Mouse (Mus musculus): ENCODE data around the gene Scaf1. TPM values are rescaled to one million over a fixed set of nuclear protein-coding genes. Genes with fewer than 3 reads are reported as not detected.

Scaf1 gene
- polyA plus RNA-seq, 1 experiment from 2014 or later: 40.0 TPM

DNA sequence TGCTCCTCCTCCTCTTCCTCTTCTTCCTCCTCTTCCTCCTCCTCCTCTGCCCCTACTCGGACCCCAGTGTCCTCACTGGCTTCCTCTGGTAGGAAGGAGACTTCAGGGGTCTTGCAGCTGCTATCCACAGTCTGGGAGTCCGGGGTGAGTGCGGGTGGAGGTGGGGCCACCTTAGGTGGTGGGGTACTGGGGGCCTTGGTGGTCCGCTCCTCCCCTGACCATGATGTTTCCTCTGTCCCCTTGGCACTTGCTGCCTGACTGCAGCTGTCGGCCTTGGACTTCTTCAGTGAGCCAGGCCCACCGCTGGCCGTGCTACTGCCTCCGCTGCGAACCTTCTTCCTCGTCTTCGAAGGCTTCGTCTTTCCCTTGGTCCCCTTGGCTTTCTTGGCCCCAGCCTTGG lies 9.7 kb downstream of the Scaf1 start:
- no peak overlapping the region for H3K4me2 ChIP-seq (ENCODE audit: low read depth, low read length)

GRCm38 (mm10) chr7:45005321-45005992 lies 10.7 kb downstream of the Scaf1 start:
- DNase-seq (ENCODE audit: low spot score) (no peak), ATAC-seq (replicated peaks; ENCODE audit: insufficient number of reproducible peaks, low FRiP score, low TSS enrichment, low read depth) (no peak)
- Histone ChIP-seq H3K9me3 (replicated peaks; ENCODE audit: control insufficient read depth, low read length) (no peaks in the 10 kb centered on the region), H3K4me1 (ENCODE audit: control insufficient read depth, insufficient read depth, low read length) (no peaks in the 10 kb centered on the region), H3K27me3 (ENCODE audit: control insufficient read depth, insufficient read depth, low read length) (no peaks in the 10 kb centered on the region), H3K4me2 (ENCODE audit: low read depth, low read length) (no peak overlapping the region), H3K27ac (replicated peaks; ENCODE audit: low read depth, low read length) (no peak overlapping the region), H3K36me3 (replicated peaks; ENCODE audit: control insufficient read depth, insufficient read depth, low read depth, low read length) (peaks cover 51% of the 10 kb centered on the region), H3K9ac (replicated peaks; ENCODE audit: low read length) (no peak overlapping the region), H3K4me3 (ENCODE audit: low read depth, low read length) (no peak overlapping the region)
- 88% methylated on average over 6 of the region's 6 CpGs for WGBS

More for the DNA sequence above, 9.7 kb downstream of the Scaf1 start:
- Histone ChIP-seq H3K36me3 (replicated peaks; ENCODE audit: control insufficient read depth, insufficient read depth, low read depth, low read length) (peaks cover 46% of the 10 kb centered on the region), H3K4me1 (ENCODE audit: control insufficient read depth, insufficient read depth, low read length) (no peaks in the 10 kb centered on the region), H3K27ac (replicated peaks; ENCODE audit: low read depth, low read length) (no peak overlapping the region), H3K9ac (replicated peaks; ENCODE audit: low read length) (no peak overlapping the region), H3K9me3 (replicated peaks; ENCODE audit: control insufficient read depth, low read length) (no peaks in the 10 kb centered on the region), H3K27me3 (ENCODE audit: control insufficient read depth, insufficient read depth, low read length) (no peaks in the 10 kb centered on the region), H3K4me3 (ENCODE audit: low read depth, low read length) (no peak overlapping the region)
- DNase-seq (ENCODE audit: low spot score) (no peak), ATAC-seq (replicated peaks; ENCODE audit: insufficient number of reproducible peaks, low FRiP score, low TSS enrichment, low read depth) (no peak)
- WGBS: 96% methylated on average over 12 of the region's 12 CpGs

GRCm38 (mm10) chr7:45004546-45004945 lies 11.6 kb downstream of the Scaf1 start:
- Histone ChIP-seq H3K4me2 (ENCODE audit: low read depth, low read length) (no peak overlapping the region), H3K36me3 (replicated peaks; ENCODE audit: control insufficient read depth, insufficient read depth, low read depth, low read length) (peaks cover 51% of the 10 kb centered on the region), H3K9ac (replicated peaks; ENCODE audit: low read length) (no peak overlapping the region), H3K4me1 (ENCODE audit: control insufficient read depth, insufficient read depth, low read length) (no peaks in the 10 kb centered on the region), H3K27ac (replicated peaks; ENCODE audit: low read depth, low read length) (no peak overlapping the region), H3K9me3 (replicated peaks; ENCODE audit: control insufficient read depth, low read length) (no peaks in the 10 kb centered on the region), H3K4me3 (ENCODE audit: low read depth, low read length) (no peak overlapping the region), H3K27me3 (ENCODE audit: control insufficient read depth, insufficient read depth, low read length) (no peaks in the 10 kb centered on the region)
- DNase-seq (ENCODE audit: low spot score): no peak
- 78% methylated on average over 3 of the region's 3 CpGs for WGBS
- no peak for ATAC-seq (replicated peaks; ENCODE audit: insufficient number of reproducible peaks, low FRiP score, low TSS enrichment, low read depth)

DNA sequence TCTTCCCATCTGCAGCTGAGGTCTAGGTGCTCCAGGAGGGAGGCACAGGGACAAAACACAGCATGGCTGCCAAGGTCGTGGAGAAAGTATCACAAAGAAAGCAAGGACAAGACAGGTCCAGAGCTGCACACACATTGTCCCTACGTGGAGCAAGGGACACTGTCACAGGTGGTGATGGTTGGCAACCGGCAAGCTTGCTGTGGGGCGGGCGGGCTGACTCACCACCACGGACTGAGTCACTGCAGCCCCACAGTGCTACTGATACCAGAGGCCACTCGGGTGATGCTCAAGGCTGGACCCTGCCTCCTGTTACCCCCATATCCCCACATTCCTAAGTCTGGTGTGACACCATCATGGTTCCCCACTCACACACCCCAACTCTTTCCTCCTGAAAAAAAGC lies 13.7 kb downstream of the Scaf1 start:
- no peak for DNase-seq (ENCODE audit: low spot score)
- 92% methylated on average over 7 of the region's 7 CpGs for WGBS
- no peak overlapping the region for H3K4me2 ChIP-seq (ENCODE audit: low read depth, low read length)
- H3K36me3 ChIP-seq (replicated peaks; ENCODE audit: control insufficient read depth, insufficient read depth, low read depth, low read length): peaks cover 40% of the 10 kb centered on the region
- H3K27ac ChIP-seq (replicated peaks; ENCODE audit: low read depth, low read length): no peak overlapping the region
- no peaks in the 10 kb centered on the region for H3K9me3 ChIP-seq (replicated peaks; ENCODE audit: control insufficient read depth, low read length)
- no peaks in the 10 kb centered on the region for H3K27me3 ChIP-seq (ENCODE audit: control insufficient read depth, insufficient read depth, low read length)
- H3K9ac ChIP-seq (replicated peaks; ENCODE audit: low read length): no peak overlapping the region
- H3K4me3 ChIP-seq (ENCODE audit: low read depth, low read length): no peak overlapping the region
- no peak for ATAC-seq (replicated peaks; ENCODE audit: insufficient number of reproducible peaks, low FRiP score, low TSS enrichment, low read depth)
- no peaks in the 10 kb centered on the region for H3K4me1 ChIP-seq (ENCODE audit: control insufficient read depth, insufficient read depth, low read length)

- 88% methylated on average over 21 of the region's 21 CpGs for WGBS
- H3K4me3 ChIP-seq (ENCODE audit: low read depth, low read length): no peak overlapping the region
- H3K9ac ChIP-seq (replicated peaks; ENCODE audit: low read length): no peak overlapping the region
Measured at GRCm38 (mm10) chr7:45000539-45001114, 15.5 kb downstream of the Scaf1 start.

GRCm38 (mm10) chr7:44999753-45000152 lies 16.4 kb downstream of the Scaf1 start:
- no peak for DNase-seq (ENCODE audit: low spot score)
- no peak overlapping the region for H3K27ac ChIP-seq (replicated peaks; ENCODE audit: low read depth, low read length)
- no peaks in the 10 kb centered on the region for H3K9me3 ChIP-seq (replicated peaks; ENCODE audit: control insufficient read depth, low read length)
- WGBS: 85% methylated on average over 11 of the region's 11 CpGs
- no peak overlapping the region for H3K4me3 ChIP-seq (ENCODE audit: low read depth, low read length)
- no peak for ATAC-seq (replicated peaks; ENCODE audit: insufficient number of reproducible peaks, low FRiP score, low TSS enrichment, low read depth)
- H3K4me2 ChIP-seq (ENCODE audit: low read depth, low read length): no peak overlapping the region
- peaks cover 24% of the 10 kb centered on the region for H3K36me3 ChIP-seq (replicated peaks; ENCODE audit: control insufficient read depth, insufficient read depth, low read depth, low read length)
- no peaks in the 10 kb centered on the region; the same call in 1 of the 2 replicates for H3K4me1 ChIP-seq (ENCODE audit: control insufficient read depth, insufficient read depth, low read length)
- H3K27me3 ChIP-seq (ENCODE audit: control insufficient read depth, insufficient read depth, low read length): no peaks in the 10 kb centered on the region
- H3K9ac ChIP-seq (replicated peaks; ENCODE audit: low read length): no peak overlapping the region

More at GRCm38 (mm10) chr7:45000539-45001114, 15.5 kb downstream of the Scaf1 start:
- ATAC-seq (replicated peaks; ENCODE audit: insufficient number of reproducible peaks, low FRiP score, low TSS enrichment, low read depth) (no peak), DNase-seq (ENCODE audit: low spot score) (no peak)
- H3K36me3 ChIP-seq (replicated peaks; ENCODE audit: control insufficient read depth, insufficient read depth, low read depth, low read length): peaks cover 24% of the 10 kb centered on the region
- H3K27ac ChIP-seq (replicated peaks; ENCODE audit: low read depth, low read length): no peak overlapping the region
- no peaks in the 10 kb centered on the region for H3K9me3 ChIP-seq (replicated peaks; ENCODE audit: control insufficient read depth, low read length)
- no peak overlapping the region for H3K4me2 ChIP-seq (ENCODE audit: low read depth, low read length)
- H3K4me1 ChIP-seq (ENCODE audit: control insufficient read depth, insufficient read depth, low read length): no peaks in the 10 kb centered on the region; the same call in 1 of the 2 replicates
- no peaks in the 10 kb centered on the region for H3K27me3 ChIP-seq (ENCODE audit: control insufficient read depth, insufficient read depth, low read length)

DNA sequence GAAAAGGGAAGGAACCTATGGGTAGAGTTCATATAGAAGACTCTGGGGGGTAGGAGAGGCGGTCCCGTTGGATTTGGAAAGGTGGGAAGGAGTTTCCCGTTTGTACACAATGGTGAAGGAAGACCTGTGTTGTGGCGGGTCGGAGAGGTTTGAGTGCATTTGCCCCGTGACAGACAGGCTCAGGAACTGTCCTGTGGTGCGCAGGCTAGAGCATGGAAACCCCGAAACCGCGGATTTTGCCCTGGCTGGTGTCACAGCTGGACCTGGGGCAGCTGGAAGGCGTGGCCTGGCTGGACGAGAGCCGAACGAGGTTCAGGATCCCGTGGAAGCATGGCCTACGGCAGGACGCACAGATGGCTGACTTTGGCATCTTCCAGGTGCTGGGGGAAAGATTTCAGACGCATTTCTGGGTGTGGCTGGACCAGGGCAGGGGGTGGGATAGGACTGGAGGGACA lies 17.6 kb downstream of the Scaf1 start, which contains the start of gene Bcl2l12:
Gene Bcl2l12 (minus strand): TSS at position 212 of the 455 bp plus-strand sequence.
- ATAC-seq (replicated peaks; ENCODE audit: insufficient number of reproducible peaks, low FRiP score, low TSS enrichment, low read depth): no peak
- Histone ChIP-seq H3K4me2 (ENCODE audit: low read depth, low read length) (peak within 1 kb of the TSS; percentile 49), H3K9ac (replicated peaks; ENCODE audit: low read length) (peak within 1 kb of the TSS; percentile 84), H3K9me3 (replicated peaks; ENCODE audit: control insufficient read depth, low read length) (no peaks in the 10 kb centered on the region), H3K27me3 (ENCODE audit: control insufficient read depth, insufficient read depth, low read length) (no peaks in the 10 kb centered on the region), H3K27ac (replicated peaks; ENCODE audit: low read depth, low read length) (peak within 1 kb of the TSS; percentile 5; the same call in 1 of the 2 replicates), H3K4me1 (ENCODE audit: control insufficient read depth, insufficient read depth, low read length) (no peaks in the 10 kb centered on the region; the same call in 1 of the 2 replicates), H3K36me3 (replicated peaks; ENCODE audit: control insufficient read depth, insufficient read depth, low read depth, low read length) (peaks cover 22% of the 10 kb centered on the region), H3K4me3 (ENCODE audit: low read depth, low read length) (peak within 1 kb of the TSS; percentile 60)
- no peak for DNase-seq (ENCODE audit: low spot score)
- 1% methylated on average over 18 of the region's 18 CpGs for WGBS

DNA sequence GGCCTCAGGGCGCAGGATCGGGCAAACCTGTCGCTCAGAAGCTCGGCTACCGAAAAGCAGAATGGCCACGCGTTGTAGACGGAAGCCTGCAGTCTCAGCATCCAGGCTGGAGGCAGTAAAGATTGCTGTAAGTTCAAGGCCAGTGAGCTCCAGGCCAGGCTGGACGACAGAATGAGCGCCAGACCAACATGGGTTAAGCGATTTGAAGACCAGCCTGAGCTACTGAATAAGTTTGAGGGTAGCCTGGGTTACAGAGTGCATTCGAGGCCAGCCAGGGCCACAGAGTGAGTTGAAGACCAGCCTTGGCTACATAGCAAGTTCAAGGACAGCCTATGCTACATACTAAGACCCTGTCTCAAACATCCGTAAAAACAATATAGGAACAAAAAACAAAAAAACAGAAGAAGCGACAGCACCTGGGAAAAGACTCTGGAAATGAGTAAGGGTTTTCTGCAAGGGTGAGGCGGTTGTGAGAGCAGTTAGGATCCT lies 18.2 kb downstream of the Scaf1 start:
- peak; percentile 48 for DNase-seq (ENCODE audit: low spot score)
- Histone ChIP-seq H3K9ac (replicated peaks; ENCODE audit: low read length) (peak overlapping the region; percentile 84), H3K27ac (replicated peaks; ENCODE audit: low read depth, low read length) (0 out of 2 replicates have a peak overlapping the region, but pooled peaks have one; percentile 5), H3K4me2 (ENCODE audit: low read depth, low read length) (peak overlapping the region; percentile 49), H3K36me3 (replicated peaks; ENCODE audit: control insufficient read depth, insufficient read depth, low read depth, low read length) (peaks cover 19% of the 10 kb centered on the region), H3K4me3 (ENCODE audit: low read depth, low read length) (peak overlapping the region; percentile 60), H3K4me1 (ENCODE audit: control insufficient read depth, insufficient read depth, low read length) (no peaks in the 10 kb centered on the region; the same call in 1 of the 2 replicates), H3K9me3 (replicated peaks; ENCODE audit: control insufficient read depth, low read length) (no peaks in the 10 kb centered on the region), H3K27me3 (ENCODE audit: control insufficient read depth, insufficient read depth, low read length) (no peaks in the 10 kb centered on the region)
- WGBS: 5% methylated on average over 15 of the region's 15 CpGs
- ATAC-seq (replicated peaks; ENCODE audit: insufficient number of reproducible peaks, low FRiP score, low TSS enrichment, low read depth): no peak

Measured in embryonic facial prominence, embryonic 11.5 days (tissue).